Comparison of ENCODE assay signal across 8 mouse cellular contexts in genomic region chr4:43478534-43478858, GRCm38 (mm10). TPM values are rescaled to one million over a fixed set of nuclear protein-coding genes. Genes with fewer than 3 reads are reported as not detected.
DNase-seq lines count a peak whose midpoint lies in the region; ATAC-seq and TF ChIP-seq lines count a peak whose summit lies in the region.

No protein-coding gene starts in this region.

- no peaks in the 10 kb centered on the region for H3K79me2 ChIP-seq in liver, adult 2 months (ENCODE audit: control insufficient read depth, insufficient read depth, low read length)

- 0 out of 2 replicates have a peak overlapping the region, but pooled peaks have one; percentile 2 for H3K27ac ChIP-seq in liver, adult 2 months (replicated peaks; ENCODE audit: insufficient read depth, low read depth, low read length)
- H3K27ac ChIP-seq in embryonic facial prominence, embryonic 14.5 days (replicated peaks; ENCODE audit: low read depth, low read length) = peak overlapping the region; percentile 39; the same call in 1 of the 2 replicates
- H3K27ac ChIP-seq in intestine, embryonic 16.5 days (ENCODE audit: low read length) = no peak overlapping the region
- no peak overlapping the region for H3K27ac ChIP-seq in neural tube, embryonic 12.5 days

- TF ChIP-seq POLR2A in liver, adult 2 months (IDR thresholded peaks at IDR 0.05; ENCODE audit: extremely low read depth, insufficient read depth, low read length) = no peak

- no peaks in the 10 kb centered on the region for H3K36me3 ChIP-seq in liver, adult 2 months (ENCODE audit: control insufficient read depth, insufficient read depth, low read length)
- H3K36me3 ChIP-seq in embryonic facial prominence, embryonic 14.5 days (ENCODE audit: control insufficient read depth, insufficient read depth, low read length) = no peaks in the 10 kb centered on the region
- H3K36me3 ChIP-seq in intestine, embryonic 16.5 days (ENCODE audit: control insufficient read depth, insufficient read depth, low read length) = no peaks in the 10 kb centered on the region
- H3K36me3 ChIP-seq in neural tube, embryonic 12.5 days = no peaks in the 10 kb centered on the region

- H3K4me1 ChIP-seq in liver, adult 2 months (ENCODE audit: control insufficient read depth, insufficient read depth, low read length) = peaks cover 3% of the 10 kb centered on the region; the same call in 1 of the 2 replicates
- no peaks in the 10 kb centered on the region for H3K4me1 ChIP-seq in embryonic facial prominence, embryonic 14.5 days (ENCODE audit: control insufficient read depth, insufficient read depth, low read length)
- 0 out of 2 replicates have a peak, but pooled peaks cover 5% of the 10 kb centered on the region for H3K4me1 ChIP-seq in intestine, embryonic 16.5 days (ENCODE audit: control insufficient read depth, insufficient read depth, low read length)
- no peaks in the 10 kb centered on the region for H3K4me1 ChIP-seq in neural tube, embryonic 12.5 days

- H3K4me2 ChIP-seq in embryonic facial prominence, embryonic 14.5 days (ENCODE audit: low read depth, low read length) = peak overlapping the region; percentile 55
- peak overlapping the region; percentile 54 for H3K4me2 ChIP-seq in intestine, embryonic 16.5 days (ENCODE audit: low read depth, low read length)
- H3K4me2 ChIP-seq in neural tube, embryonic 12.5 days (replicated peaks) = peak overlapping the region; percentile 51

- 37% methylated on average over 8 of the region's 8 CpGs for WGBS in liver, adult 2 months
- WGBS in embryonic facial prominence, embryonic 14.5 days = 54% methylated on average over 8 of the region's 8 CpGs
- 44% methylated on average over 8 of the region's 8 CpGs for WGBS in intestine, embryonic 16.5 days
- WGBS in neural tube, embryonic 12.5 days = 56% methylated on average over 8 of the region's 8 CpGs

- H3K9ac ChIP-seq in liver, adult 2 months (ENCODE audit: low read depth, low read length) = peak overlapping the region; percentile 35
- H3K9ac ChIP-seq in embryonic facial prominence, embryonic 14.5 days (ENCODE audit: low read depth, low read length) = peak overlapping the region; percentile 54
- H3K9ac ChIP-seq in intestine, embryonic 16.5 days (ENCODE audit: low read depth, low read length) = peak overlapping the region; percentile 50
- 0 out of 2 replicates have a peak overlapping the region, but pooled peaks have one; percentile 35 for H3K9ac ChIP-seq in neural tube, embryonic 12.5 days

- no peaks in the 10 kb centered on the region for H3K9me3 ChIP-seq in embryonic facial prominence, embryonic 14.5 days (ENCODE audit: control insufficient read depth, low read length)
- no peaks in the 10 kb centered on the region for H3K9me3 ChIP-seq in intestine, embryonic 16.5 days (ENCODE audit: control insufficient read depth, low read length)
- H3K9me3 ChIP-seq in neural tube, embryonic 12.5 days = no peaks in the 10 kb centered on the region

- TF ChIP-seq CTCF in liver, adult 2 months (IDR thresholded peaks at IDR 0.05; ENCODE audit: low read depth, low read length) = no peak

- DNase-seq in liver, adult 2 months (ENCODE audit: extremely low read depth, low read depth, low spot score) = no peak
- no peak for DNase-seq in liver
- no peak for DNase-seq in embryonic facial prominence, embryonic 14.5 days (ENCODE audit: low spot score)
- DNase-seq in left cerebral cortex, adult 9 months (ENCODE audit: low spot score in 2 of 2) = no peak
- DNase-seq in urinary bladder, adult 2 months (ENCODE audit: low spot score) = no peak
- no peak for DNase-seq in kidney, postnatal 14 days

- no peaks in the 10 kb centered on the region for H3K27me3 ChIP-seq in liver, adult 2 months (ENCODE audit: control insufficient read depth, insufficient read depth, low read length)
- H3K27me3 ChIP-seq in embryonic facial prominence, embryonic 14.5 days (replicated peaks; ENCODE audit: control insufficient read depth, insufficient read depth, low read length) = no peaks in the 10 kb centered on the region
- no peaks in the 10 kb centered on the region for H3K27me3 ChIP-seq in intestine, embryonic 16.5 days (replicated peaks; ENCODE audit: control insufficient read depth, insufficient read depth, low read length)
- peaks cover 2% of the 10 kb centered on the region; the same call in 1 of the 2 replicates for H3K27me3 ChIP-seq in neural tube, embryonic 12.5 days (replicated peaks)

- peak overlapping the region; percentile 37 for H3K4me3 ChIP-seq in liver, adult 2 months (ENCODE audit: insufficient read depth, low read depth, low read length)
- peak overlapping the region; percentile 31 for H3K4me3 ChIP-seq in embryonic facial prominence, embryonic 14.5 days (ENCODE audit: low read depth, low read length)
- H3K4me3 ChIP-seq in intestine, embryonic 16.5 days (ENCODE audit: low read length) = peak overlapping the region; percentile 35
- peak overlapping the region; percentile 24 for H3K4me3 ChIP-seq in neural tube, embryonic 12.5 days

- no peak; the same call in 1 of the 2 replicates for ATAC-seq in embryonic facial prominence, embryonic 14.5 days (ENCODE audit: low read depth)
- peak; percentile 14; the same call in 1 of the 2 replicates for ATAC-seq in intestine, embryonic 16.5 days
- ATAC-seq in neural tube, embryonic 12.5 days (ENCODE audit: low FRiP score, low read depth) = peak; percentile 56

RNA-seq across cellular contexts. Expression of gene Sit1, which starts 5.0 kb away (rescaled TPM):
- not detected in 2 replicates for total RNA-seq in liver, adult 2 months (2014; rRNA removed)
- 0.13 and 0.51 TPM in 2 replicates for polyA plus RNA-seq in liver, adult 2 months (2012; rRNA removed)
- polyA plus RNA-seq in embryonic facial prominence, embryonic 14.5 days (2014; fragmentation: Nextera tagmentation; extraction: Ambion mirVana) = not detected in 2 replicates
- not detected in 2 replicates for polyA plus RNA-seq in intestine, embryonic 16.5 days (2015; fragmentation: Nextera tagmentation; extraction: Ambion mirVana)
- 0.17 TPM in 1 of 2 replicates, not detected in the other for polyA plus RNA-seq in neural tube, embryonic 12.5 days (2016; fragmentation: Nextera tagmentation; extraction: Ambion mirVana)
- 0.22 and 0.41 TPM in 2 replicates for polyA plus RNA-seq in urinary bladder, adult 2 months (2012; rRNA removed)

RNA-seq across cellular contexts. Expression of gene Ccdc107, which starts 14.2 kb away (rescaled TPM):
- 190 and 221 TPM in 2 replicates for total RNA-seq in liver, adult 2 months (2014; rRNA removed)
- polyA plus RNA-seq in liver, adult 2 months (2012; rRNA removed) = 260 and 344 TPM in 2 replicates
- polyA plus RNA-seq in embryonic facial prominence, embryonic 14.5 days (2014; fragmentation: Nextera tagmentation; extraction: Ambion mirVana) = 64.5 and 68.2 TPM in 2 replicates
- 96.7 and 102 TPM in 2 replicates for polyA plus RNA-seq in intestine, embryonic 16.5 days (2015; fragmentation: Nextera tagmentation; extraction: Ambion mirVana)
- polyA plus RNA-seq in neural tube, embryonic 12.5 days (2016; fragmentation: Nextera tagmentation; extraction: Ambion mirVana) = 54.0 and 54.6 TPM in 2 replicates
- polyA plus RNA-seq in urinary bladder, adult 2 months (2012; rRNA removed) = 272 and 290 TPM in 2 replicates

RNA-seq across cellular contexts. Expression of gene Arhgef39, which starts 21.0 kb away (rescaled TPM):
- total RNA-seq in liver, adult 2 months (2014; rRNA removed) = 0.74 and 0.94 TPM in 2 replicates
- 0.81 and 1.4 TPM in 2 replicates for polyA plus RNA-seq in liver, adult 2 months (2012; rRNA removed)
- 22.3 and 29.5 TPM in 2 replicates for polyA plus RNA-seq in embryonic facial prominence, embryonic 14.5 days (2014; fragmentation: Nextera tagmentation; extraction: Ambion mirVana)
- 40.9 and 49.7 TPM in 2 replicates for polyA plus RNA-seq in intestine, embryonic 16.5 days (2015; fragmentation: Nextera tagmentation; extraction: Ambion mirVana)
- 24.8 and 27.0 TPM in 2 replicates for polyA plus RNA-seq in neural tube, embryonic 12.5 days (2016; fragmentation: Nextera tagmentation; extraction: Ambion mirVana)
- 14.7 and 26.0 TPM in 2 replicates for polyA plus RNA-seq in urinary bladder, adult 2 months (2012; rRNA removed)

RNA-seq across cellular contexts. Expression of gene Cd72, which starts 24.1 kb away (rescaled TPM):
- total RNA-seq in liver, adult 2 months (2014; rRNA removed) = 2.8 and 3.6 TPM in 2 replicates
- polyA plus RNA-seq in liver, adult 2 months (2012; rRNA removed) = 1.3 and 4.9 TPM in 2 replicates
- 2.9 and 3.9 TPM in 2 replicates for polyA plus RNA-seq in embryonic facial prominence, embryonic 14.5 days (2014; fragmentation: Nextera tagmentation; extraction: Ambion mirVana)
- 2.5 and 2.6 TPM in 2 replicates for polyA plus RNA-seq in intestine, embryonic 16.5 days (2015; fragmentation: Nextera tagmentation; extraction: Ambion mirVana)
- 2.7 and 2.9 TPM in 2 replicates for polyA plus RNA-seq in neural tube, embryonic 12.5 days (2016; fragmentation: Nextera tagmentation; extraction: Ambion mirVana)
- 2.4 and 4.6 TPM in 2 replicates for polyA plus RNA-seq in urinary bladder, adult 2 months (2012; rRNA removed)

RNA-seq across cellular contexts. Expression of gene Car9, which starts 28.3 kb away (rescaled TPM):
- 0.20 and 0.28 TPM in 2 replicates for total RNA-seq in liver, adult 2 months (2014; rRNA removed)
- 0.14 and 0.20 TPM in 2 replicates for polyA plus RNA-seq in liver, adult 2 months (2012; rRNA removed)
- polyA plus RNA-seq in embryonic facial prominence, embryonic 14.5 days (2014; fragmentation: Nextera tagmentation; extraction: Ambion mirVana) = 0.43 and 1.1 TPM in 2 replicates
- 25.0 and 25.2 TPM in 2 replicates for polyA plus RNA-seq in intestine, embryonic 16.5 days (2015; fragmentation: Nextera tagmentation; extraction: Ambion mirVana)
- polyA plus RNA-seq in neural tube, embryonic 12.5 days (2016; fragmentation: Nextera tagmentation; extraction: Ambion mirVana) = 0.33 and 0.41 TPM in 2 replicates
- polyA plus RNA-seq in urinary bladder, adult 2 months (2012; rRNA removed) = 1.3 and 1.9 TPM in 2 replicates

Comparison
In these comparisons a context has a peak if more than half of its experiments do, and no peak if none do; other contexts are left out.
1. H3K27ac ChIP-seq: peak in liver, adult 2 months (single experiment) and embryonic facial prominence, embryonic 14.5 days (single experiment); none in intestine, embryonic 16.5 days (single experiment) and neural tube, embryonic 12.5 days (single experiment).
2. Peak in every context shown above with its lines, with median percentiles within 50 percentile points of each other: H3K4me3 ChIP-seq, H3K9ac ChIP-seq and H3K4me2 ChIP-seq.